Mouse (Mus musculus) CD4-positive, CD25-positive, alpha-beta regulatory T cell, adult 4 months (primary cell): ENCODE data around the gene Wdfy4. TPM values are rescaled to one million over a fixed set of nuclear protein-coding genes. Genes with fewer than 3 reads are reported as not detected.

Experiments used
- ATAC-seq: one replicate; pipeline ENCODE4 v1.8.0; 2017
- polyA plus RNA-seq, 2 experiments: library from polyadenylated mRNA; unstranded; fragments of 100-300 nt; shearing (Covaris generic); gene quantifications; one replicate each; pipeline ENCODE4 v1.2.1; 2017

Wdfy4 gene
- polyA plus RNA-seq, 2 experiments from 2014 or later = 2.1 TPM; not detected in 1

DNA sequence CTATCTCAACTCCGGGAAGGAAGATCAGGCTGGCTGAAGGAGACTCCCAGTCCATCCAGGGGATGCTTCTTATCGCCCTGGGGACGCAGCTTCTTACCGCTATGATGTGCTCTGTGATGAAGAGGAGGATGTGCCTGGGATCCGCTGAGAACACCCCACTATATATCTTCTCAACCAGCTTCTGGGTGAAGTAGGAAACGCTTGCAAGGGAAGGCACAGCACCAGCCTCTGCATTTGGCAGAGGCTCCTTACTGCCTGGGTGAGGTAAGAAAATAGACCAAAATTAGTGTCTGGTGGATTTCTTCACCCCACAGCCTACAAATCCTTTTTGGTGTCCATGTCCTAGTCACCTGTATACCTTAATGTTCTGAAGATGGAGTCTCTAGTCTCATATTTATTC, 107.2 kb downstream of the Wdfy4 start:
- ATAC-seq = no peak

DNA sequence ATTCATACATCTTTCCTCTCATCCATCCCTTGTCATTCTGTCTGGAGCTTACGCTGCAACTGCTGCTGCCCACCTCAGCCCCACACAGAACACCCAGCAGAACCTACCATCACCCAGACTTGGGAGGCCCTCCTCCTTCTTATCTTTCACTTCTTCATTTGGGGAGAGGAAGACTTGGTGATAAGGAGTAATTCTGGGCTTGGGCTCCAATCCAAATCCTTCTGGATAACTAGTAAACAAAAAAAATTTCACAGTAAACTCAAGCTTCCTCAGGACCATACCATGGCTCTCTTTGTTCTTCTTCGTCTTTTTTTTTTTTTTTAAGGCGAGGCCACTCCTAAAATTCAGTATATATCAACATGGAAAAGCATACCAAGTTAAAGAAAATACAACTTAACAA, 112.0 kb downstream of the Wdfy4 start:
- no peak for ATAC-seq

DNA sequence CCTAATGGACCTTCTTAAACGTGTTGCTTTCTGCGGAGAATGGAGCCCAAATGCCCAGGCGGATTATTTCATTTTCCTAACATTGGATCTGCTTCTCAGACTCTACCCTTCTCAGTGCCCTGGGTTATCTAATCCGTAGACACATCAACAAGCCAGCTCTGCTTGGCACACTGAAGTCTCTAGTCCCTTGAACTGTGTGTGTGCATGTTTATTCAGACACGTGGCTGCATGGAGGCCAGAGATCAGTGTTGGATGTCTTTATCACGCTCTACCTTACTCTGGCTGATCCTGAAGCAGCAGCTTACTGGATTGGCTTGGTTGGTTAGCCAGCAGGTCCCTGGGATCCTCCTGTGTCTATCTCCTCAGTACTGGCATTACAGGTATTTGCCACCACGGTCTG, 113.0 kb downstream of the Wdfy4 start:
- no peak for ATAC-seq

DNA sequence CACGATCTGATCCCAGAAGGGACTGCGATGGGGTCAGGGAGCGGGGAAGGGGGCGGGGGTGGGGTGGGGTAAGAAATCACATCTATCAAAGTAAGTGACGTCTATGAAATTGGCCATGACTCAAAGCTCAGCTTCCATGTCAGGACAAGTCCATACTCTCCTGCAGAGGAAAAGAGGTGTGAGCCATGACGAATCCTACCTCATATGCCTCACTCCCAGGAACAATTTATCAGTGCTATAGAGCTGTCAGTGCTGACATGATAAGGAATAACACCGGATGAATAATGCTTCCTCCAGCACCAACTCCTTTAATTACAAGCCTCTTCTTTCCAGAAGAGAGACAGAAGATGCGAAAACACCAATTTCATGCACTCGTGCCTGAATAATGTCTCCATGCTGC, 117.6 kb downstream of the Wdfy4 start:
- no peak for ATAC-seq

DNA sequence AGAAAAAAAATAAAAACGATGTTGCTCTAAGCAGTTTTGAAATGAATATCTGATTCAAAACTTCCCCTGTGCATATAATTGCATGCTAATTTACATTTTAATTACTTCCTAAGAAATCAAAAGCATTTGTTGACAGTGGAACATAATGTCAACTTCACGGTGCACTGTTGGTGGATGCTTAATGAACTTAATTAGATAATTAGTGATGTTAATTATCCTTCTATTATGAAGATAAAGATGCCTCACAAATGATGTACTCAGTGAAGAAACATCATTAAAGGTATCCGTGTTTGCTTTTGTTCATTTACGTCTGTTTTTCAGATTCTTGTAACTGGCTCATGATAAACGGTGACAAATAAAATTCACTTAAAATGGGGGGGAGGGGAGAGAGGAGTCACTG, 122.3 kb downstream of the Wdfy4 start:
- no peak for ATAC-seq

DNA sequence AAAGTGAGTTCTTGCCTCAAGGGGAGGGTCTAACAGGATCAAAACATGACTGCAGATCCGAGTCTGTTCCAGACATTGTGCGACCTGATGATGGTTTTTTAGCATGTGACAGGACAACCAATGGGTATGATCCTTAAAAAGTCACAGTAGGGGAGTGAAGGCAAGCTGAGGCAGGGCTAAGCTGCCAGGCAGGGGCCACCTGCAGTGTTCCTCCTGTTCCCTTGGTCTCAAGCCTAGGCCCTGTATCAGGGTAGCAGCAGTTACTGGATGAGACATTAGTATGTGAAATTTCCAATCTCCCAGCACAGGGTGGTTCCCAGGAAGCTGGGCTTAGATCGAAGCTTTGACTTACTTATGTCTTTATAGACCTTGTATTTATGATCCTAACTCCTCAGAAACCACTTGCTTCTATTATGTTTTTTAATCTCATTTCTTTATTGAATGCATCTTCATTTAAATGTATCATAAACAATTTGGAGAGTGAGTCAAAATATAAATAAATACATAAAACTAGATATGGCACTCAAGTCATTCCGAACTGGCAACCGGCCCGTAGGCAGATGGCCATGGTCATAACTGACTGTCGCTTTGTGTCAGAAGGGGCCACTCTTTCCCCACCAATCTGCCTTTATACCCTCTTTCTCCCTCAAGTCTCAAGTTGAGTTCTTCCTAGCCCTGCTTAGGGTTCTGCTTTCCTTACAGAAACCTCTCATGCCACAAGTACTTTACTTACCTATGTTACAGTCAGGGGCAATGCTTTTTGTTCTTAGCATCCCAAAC, 126.2 kb downstream of the Wdfy4 start:
- ATAC-seq = no peak

DNA sequence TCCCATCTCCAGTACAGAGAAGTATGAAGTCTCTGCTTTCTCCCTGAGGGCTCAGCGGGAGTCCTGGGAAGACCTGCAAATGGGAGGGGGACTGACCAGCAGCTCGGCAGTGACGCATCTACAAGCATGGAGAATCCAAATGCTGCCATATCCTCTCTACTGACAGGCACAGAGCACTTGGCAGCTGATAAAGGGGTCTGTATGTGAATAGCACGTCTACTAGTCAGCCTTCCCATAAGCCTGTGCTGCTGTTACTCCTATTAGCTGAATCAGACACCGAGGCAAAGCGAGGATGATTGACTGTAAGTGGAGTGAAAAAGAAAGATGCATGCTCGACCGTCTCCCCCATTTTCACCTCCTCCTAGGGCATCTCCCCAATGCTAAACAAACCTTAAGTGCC, 131.9 kb downstream of the Wdfy4 start:
- no peak for ATAC-seq

DNA sequence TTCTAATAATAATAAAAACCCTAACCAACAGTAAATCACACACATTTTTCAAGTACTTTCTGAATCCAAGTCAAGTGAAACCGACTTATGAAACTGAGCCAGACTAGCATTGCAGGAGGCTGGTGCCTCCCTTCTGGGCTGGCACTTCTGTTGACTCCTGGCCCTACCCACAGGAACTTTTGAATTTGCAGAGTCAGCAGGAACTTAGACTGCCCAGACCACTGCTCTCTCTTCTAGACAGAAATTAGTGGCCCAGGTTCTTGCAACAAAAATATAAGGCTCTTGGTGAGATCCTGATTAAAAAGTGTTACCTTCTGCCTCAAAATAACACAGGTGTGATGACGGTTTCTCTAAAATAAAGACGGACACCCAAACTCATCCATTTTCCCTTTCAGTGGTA, 140.1 kb downstream of the Wdfy4 start:
- ATAC-seq = no peak

DNA sequence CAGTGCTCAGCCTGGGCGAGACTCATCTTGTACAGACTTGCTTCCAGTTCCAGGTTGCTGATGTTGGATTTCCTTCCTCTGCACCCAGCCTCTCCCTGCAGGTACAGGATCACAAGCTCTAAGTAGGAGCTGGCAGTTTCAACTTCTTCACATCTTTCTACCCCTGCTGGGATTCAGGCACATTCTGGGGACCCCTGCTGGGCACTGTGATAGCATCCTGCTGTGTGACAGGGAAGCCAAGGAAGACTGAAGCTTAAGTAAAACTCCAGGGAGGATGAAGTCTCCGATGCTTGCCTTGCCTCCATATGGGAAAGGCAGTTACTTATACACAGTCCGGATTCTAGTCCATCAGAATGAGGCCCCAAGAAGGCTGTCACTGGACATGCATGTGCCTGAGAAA, 148.5 kb downstream of the Wdfy4 start:
- ATAC-seq = no peak

DNA sequence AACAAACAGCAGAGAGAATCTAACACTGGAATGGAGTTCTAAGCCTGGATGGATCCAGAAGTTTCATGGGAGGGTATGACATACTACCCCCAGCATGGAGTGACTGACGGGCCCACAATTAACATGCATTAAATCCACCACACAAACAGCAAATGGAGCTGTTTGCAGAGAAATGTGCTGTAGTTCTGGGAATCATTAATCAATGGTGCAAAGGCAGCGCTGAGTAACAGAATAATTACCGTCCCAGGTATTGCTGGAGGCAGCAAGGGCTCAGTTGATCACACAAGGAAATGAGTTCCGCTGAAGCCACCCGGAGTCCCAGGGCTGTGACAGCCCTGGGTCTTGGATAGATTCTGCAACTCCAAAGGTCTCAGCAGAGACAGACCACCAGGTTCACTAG, 149.9 kb downstream of the Wdfy4 start:
- no peak for ATAC-seq

DNA sequence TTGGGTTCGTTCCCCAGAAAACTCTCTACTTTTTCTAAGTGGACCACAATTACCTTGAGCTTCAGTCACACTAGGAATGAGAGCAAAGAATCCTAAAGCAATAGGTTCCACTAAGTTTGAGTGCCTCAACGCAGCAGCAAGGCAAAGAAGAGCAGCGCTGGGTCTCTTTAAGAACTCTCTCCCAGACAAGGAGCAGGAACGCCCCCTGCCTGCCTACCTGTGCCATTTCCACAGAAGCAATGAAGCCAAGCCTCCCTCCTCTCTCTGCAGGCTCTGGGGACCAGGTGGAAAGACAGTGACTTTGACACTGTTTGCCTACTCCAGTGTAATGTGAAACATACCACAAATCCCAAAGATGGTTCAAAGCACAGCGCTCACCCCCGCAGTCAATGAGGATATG, 151.9 kb downstream of the Wdfy4 start:
- ATAC-seq = no peak

DNA sequence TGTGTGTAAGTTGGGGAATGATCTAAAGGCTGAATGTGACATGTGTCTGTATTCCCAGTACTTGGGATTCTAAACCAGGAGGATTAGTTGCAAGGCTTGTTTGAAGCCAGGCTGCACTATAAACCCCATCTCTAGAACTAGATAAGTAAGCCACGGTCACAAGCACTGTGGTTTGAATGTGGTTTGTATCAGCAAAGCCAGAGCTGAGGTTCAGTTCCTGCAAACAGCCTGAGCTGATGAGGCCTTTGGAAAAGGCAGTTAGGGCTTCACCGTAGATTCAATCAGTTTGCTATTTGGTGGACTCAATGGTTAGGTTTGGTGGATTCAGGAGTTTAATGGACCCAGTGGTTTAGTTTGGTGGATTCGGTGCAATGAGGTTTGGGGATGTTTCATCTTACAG, 154.5 kb downstream of the Wdfy4 start:
- ATAC-seq = no peak

DNA sequence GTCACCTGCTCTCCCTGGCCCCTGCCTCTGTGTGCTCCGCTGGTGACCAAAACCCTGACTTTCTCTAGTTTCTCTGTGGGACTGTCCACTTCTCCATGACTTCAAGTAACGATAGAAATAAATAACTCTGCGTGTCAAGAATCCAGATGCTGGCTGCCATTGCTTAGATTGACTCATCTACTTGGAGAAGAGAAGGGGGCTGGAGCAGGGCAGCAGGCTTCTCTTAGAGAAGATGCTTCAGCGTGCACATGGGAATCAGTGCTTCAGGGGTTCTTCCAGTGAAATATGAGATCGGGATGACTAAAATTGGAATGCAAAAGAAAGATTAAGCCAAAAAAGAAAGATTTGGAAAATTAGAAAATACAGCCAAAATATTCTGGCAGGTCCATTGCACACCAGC, 165.7 kb downstream of the Wdfy4 start:
- no peak for ATAC-seq

DNA sequence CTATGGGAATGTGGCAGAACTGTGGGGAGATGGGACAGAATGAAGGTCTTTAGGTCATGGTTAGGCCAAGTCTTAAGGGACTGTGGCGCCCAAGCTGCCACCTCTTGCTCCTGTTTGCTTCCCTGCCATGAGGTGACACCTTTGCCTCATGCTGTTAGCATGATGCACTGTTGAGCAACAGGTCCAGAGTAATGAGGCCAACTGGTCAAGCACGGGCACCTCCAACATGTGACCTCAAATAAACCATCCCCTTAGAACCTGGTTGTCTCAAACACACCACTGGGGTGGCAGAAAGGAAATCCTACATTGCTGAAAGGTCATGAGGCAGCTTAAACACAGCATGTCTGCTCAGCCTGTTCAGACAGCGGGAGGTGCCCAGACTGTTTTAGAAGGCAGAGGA, 166.3 kb downstream of the Wdfy4 start:
- no peak for ATAC-seq

DNA sequence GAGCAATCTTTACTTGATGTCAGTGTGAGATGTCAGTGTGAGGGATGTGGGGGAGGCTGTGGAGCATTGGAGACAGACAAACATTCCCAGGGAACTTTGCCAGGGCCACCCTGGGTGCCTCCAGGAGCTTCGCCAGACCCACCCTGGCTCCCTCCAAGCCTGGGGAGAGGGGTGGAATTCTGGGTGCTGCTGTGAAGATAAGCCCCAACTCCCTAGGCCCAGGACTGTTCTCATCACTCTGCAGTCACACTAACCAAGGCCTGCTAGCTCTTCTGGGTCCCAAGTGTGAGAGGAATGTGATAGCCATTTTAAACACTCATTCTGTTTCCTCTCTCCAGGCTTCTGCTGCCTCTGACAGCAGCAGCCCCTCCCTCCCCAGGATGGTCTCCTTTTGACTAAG, 177.7 kb downstream of the Wdfy4 start:
- ATAC-seq = no peak

DNA sequence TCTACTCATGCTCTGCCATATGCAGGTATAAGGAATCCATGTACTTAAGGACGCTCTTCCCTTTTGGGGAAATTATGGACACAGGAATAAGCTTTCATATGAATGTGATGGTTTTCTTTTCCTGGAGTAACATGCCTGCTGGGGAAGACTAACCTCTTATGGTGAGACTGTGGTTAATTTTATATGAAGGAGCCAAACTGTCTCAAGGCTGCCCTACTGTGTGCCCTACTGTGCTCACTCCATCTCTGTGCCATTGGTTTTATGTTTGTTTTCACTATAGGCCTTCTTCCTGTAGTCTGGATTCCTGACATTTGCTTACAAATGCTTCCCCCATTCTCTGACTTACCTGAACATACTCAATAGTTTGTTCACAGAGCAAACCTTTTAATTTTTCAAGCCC, 180.2 kb downstream of the Wdfy4 start:
- ATAC-seq = no peak

DNA sequence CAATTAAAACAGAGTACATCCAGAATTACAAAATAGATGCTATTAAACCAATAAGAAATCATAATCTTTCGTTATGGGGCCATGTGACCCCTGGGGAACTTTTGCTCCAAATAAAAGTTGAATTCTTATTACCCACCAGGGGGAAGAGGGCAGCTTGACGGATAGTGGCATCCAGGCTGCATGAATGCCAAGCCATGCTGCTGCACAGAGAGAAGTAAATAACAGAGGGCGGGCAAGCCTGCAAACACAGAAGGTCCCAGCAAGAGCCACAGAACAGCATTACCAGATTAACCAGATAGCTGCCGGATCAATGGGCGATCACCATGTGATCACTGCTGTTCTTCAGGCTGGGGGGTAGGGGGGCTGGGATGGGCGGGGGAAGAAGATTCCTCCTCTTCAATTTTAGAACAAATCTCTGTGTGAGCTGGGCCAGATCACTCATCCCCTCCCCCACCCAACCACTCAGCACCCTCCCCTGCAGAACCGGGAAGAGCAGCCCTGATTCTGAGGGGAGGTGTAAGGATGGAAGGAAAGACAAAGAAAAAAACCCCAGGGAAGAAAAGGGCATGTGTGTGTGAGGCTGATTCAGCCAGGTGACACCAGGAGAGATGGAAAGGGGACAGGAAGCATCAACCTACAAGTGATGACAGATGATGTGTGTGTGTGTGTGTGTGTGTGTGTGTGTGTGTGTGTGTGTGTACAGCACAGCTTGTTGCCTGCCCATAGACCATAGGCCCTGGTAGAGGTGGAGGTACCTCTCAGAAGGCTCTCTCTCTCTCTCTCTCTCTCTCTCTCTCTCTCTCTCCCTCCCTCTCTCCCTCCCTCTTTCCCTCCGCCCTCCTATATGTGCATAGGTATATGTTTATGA, 185.0 kb downstream of the Wdfy4 start:
- no peak for ATAC-seq

DNA sequence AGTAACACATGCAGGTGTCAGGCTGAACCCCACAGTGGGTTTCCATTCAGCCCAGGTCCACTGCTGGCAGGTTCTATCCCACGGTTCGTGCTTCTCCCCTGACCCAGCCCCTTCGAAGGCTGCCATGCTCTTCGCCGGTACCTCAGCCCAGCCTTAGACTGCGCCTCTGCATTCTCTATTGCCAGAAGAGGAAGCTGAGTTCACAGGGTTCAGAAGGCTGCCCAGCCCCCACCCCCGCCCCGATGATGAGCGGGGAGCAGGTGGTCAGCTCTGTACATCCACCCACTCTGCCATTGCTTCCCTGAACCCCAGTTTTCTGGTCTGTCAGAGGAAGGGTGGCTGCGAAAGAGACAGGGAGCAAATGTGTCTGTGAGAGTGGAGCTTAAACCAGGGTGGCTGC, 185.8 kb downstream of the Wdfy4 start:
- no peak for ATAC-seq

DNA sequence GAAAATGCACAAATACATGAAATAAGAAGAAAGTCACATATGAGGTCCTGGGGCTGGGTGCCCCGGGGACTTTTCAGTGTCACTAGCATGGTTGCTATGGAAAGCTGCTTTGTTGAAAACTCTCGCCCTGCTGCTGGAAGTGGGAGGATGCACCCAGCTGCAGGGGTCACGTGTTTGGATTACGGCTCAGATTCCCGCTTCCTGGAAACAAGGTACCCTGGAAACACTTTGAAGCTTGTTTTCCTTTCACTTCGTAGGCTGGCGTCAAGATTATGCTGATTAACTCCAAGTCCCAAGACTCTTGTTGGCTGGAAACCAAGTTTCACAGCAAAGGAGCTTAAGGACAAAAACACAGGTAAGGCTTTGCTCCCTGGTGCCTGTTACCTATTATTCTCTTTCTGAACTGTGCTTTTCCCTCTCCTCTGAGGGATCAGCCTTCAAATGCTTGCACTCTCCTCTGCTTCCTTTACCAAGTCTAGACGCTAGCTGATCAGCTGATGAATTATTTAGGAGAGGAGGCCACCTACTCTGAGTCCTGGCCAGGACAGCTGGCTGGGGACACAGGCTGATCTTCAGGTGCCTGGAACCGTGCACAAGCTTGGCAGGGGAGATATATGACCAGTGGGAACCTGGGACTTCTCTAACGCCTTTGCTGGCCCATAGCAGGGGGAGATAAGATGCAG, 190.2 kb downstream of the Wdfy4 start:
- no peak for ATAC-seq

DNA sequence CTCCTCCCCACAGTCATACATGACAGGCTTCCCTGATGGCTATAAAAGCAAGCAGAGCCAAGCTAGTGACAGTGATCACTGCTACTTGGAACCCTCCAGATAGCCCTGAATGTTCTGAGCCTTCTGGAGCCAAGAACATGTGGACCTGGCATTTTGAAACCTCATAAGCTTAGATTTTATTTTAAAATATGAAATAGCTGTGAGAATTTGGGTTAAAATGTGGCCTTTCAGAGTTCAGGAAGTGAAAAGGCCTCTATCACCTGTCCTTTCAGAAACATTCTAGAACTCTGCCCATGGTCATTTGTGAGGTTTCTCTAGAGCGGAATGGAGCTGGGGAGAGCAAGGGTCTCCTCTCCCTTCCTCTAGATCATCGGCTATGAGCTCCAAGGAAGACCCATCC, 194.2 kb downstream of the Wdfy4 start, which contains the start of gene Lrrc18:
Gene Lrrc18 (plus strand): TSS at position 301 of the 400 bp plus-strand sequence.
- no peak for ATAC-seq

DNA sequence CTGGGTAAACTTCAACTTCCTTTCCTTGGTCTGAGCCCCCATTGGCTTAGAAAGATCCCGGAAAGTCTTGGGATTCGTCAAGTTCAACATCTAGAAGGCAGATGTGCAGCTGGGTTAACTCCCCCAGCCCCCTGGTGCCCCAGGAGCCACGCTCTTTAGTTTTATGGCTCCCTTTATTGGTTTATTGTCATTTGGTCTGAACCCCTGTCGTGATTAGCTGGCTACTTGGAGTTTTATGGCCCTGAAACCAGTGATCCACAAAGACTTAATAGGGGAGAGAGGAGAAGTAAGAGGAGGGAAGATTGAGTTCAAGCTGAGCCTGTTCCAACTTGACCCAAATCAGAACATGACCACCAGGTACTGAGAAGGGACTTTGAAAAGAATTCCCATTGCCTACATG, 198.6 kb downstream of the Wdfy4 start:
- ATAC-seq = no peak

DNA sequence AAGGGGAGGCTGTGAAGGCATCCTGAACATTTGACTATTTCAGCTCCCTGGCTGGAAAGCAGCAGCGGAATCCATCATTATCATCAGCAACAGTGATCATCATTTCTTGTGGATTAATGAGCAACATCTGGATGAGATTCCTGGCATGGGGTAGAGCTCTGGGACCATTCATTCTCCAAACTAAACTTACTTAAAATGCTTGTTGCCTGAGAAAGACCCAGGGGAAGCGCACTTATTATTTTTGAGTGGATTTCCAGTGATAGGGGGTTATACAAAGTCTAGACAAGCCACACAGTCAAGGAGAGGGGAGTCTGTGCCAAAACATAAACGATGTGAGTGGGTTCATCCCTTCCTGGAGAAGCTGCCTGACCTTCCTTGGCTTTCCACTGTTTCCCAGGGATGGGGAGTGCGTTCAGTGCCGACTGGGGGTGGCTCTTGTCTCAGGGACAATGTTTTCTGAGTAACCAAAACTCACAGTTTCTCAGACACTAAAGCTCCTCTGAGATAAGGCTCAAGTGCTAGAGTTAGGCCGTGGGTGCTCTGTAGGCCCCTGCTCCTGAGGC, 201.1 kb downstream of the Wdfy4 start:
- ATAC-seq = no peak

DNA sequence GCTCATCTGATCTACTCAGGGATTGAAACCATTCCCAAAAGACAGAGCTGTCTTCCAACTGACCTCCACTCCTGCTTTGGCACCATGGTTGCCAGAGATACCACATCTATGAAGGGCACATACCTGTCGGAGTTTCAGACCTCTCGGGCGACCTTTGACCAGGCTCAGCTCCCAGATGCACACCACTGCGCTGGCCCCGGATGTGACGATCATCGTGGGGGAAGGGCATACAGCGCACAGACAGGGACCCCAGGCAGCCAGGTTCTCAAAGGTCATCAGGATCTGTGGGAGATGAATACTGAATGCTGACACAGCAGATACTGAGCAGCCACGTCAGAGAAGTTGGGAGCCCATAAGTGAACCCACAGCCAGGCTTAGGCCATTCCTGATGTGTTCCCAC, 214.6 kb downstream of the Wdfy4 start:
- ATAC-seq = no peak
